Mouse (Mus musculus) limb, embryonic 11.5 days (tissue): Measurements from ENCODE around the gene Sltm. TPM values are rescaled to one million over a fixed set of nuclear protein-coding genes. Genes with fewer than 3 reads are reported as not detected.

Source experiments
- ATAC-seq: fragments of 200-750 bp; cut with Nextera tagmentation; 2 replicates; pipeline ENCODE4 v1.8.0; 2017; ENCODE audit warnings: low read depth; ENCODE audit not compliant: insufficient number of reproducible peaks, low FRiP score, low TSS enrichment
- DNase-seq: peaks from one replicate; pipeline ENCODE4 v3.0.0-alpha.2; 2015; ENCODE audit warnings: low spot score
- H3K27ac ChIP-seq: fragments of 300-500 bp; sonication (generic); replicated peaks from 2 replicates; pipeline ENCODE4 v1.5.1; 2014; ENCODE audit warnings: low read depth, mild to moderate bottlenecking, low read length
- H3K27me3 ChIP-seq: fragments of 300-500 bp; sonication (generic); 2 replicates; pipeline ENCODE4 v1.6.1; 2014; ENCODE audit warnings: mild to moderate bottlenecking, low read length, mixed read lengths; ENCODE audit not compliant: control insufficient read depth, insufficient read depth
- H3K36me3 ChIP-seq: fragments of 300-500 bp; sonication (generic); 2 replicates; pipeline ENCODE4 v1.6.1; 2014; ENCODE audit warnings: mild to moderate bottlenecking, low read length, moderate library complexity, mixed read lengths; ENCODE audit not compliant: control insufficient read depth, insufficient read depth
- H3K4me1 ChIP-seq: fragments of 300-500 bp; sonication (generic); 2 replicates; pipeline ENCODE4 v1.6.1; 2014; ENCODE audit warnings: low read length, mixed read lengths; ENCODE audit not compliant: control insufficient read depth, insufficient read depth
- H3K4me2 ChIP-seq: fragments of 300-500 bp; sonication (generic); 2 replicates; pipeline ENCODE4 v1.6.1; 2014; ENCODE audit warnings: low read depth, mild to moderate bottlenecking, moderate library complexity; ENCODE audit not compliant: severe bottlenecking
- H3K4me3 ChIP-seq: fragments of 300-500 bp; sonication (generic); 2 replicates; pipeline ENCODE4 v1.5.1; 2014; ENCODE audit warnings: low read depth, low read length
- H3K9ac ChIP-seq: fragments of 300-500 bp; sonication (generic); 2 replicates; pipeline ENCODE4 v1.6.1; 2014; ENCODE audit warnings: mild to moderate bottlenecking, low read length
- H3K9me3 ChIP-seq: fragments of 300-500 bp; sonication (generic); 2 replicates; pipeline ENCODE4 v1.6.1; 2016; ENCODE audit warnings: low read length; ENCODE audit not compliant: control insufficient read depth
- WGBS: fragments of 180-500 bp; shearing (Covaris S2); extraction: QIAGEN DNeasy Blood & Tissue Kit; methylation state at CpG from one replicate; pipeline ENCODE4 v1.1.7; 2014; 5-methylcytosine and 5-hydroxymethylcytosine counted together
- polyA plus RNA-seq: library from polyadenylated mRNA; unstranded; fragments of >200 nt; fragmentation: Nextera tagmentation; extraction: Ambion mirVana; gene quantifications from 2 replicates; pipeline ENCODE4 v1.2.1, GENCODE M21; 2014

Gene Sltm
- polyA plus RNA-seq = 70.1 and 72.3 TPM in 2 replicates

GRCm38 (mm10) chr9:70542305-70543041, at the start of gene Sltm:
TSS of gene Sltm (plus strand) at chr9:70542754.
- Histone ChIP-seq H3K4me1 (no peaks in the 10 kb centered on the region), H3K4me2 (peak within 1 kb of the TSS; percentile 56), H3K4me3 (peak within 1 kb of the TSS; percentile 87), H3K36me3 (no peaks in the 10 kb centered on the region), H3K27ac (peak within 1 kb of the TSS; percentile 97), H3K9me3 (no peaks in the 10 kb centered on the region), H3K27me3 (no peaks in the 10 kb centered on the region), H3K9ac (peak within 1 kb of the TSS; percentile 96)
- ATAC-seq (peak; percentile 97), DNase-seq (peak; percentile 99)
- WGBS = under 1% methylated on average over 66 of the region's 75 CpGs

- Histone ChIP-seq H3K4me2 (no peak overlapping the region), H3K36me3 (peaks cover 4% of the 10 kb centered on the region; the same call in 1 of the 2 replicates), H3K9me3 (no peaks in the 10 kb centered on the region), H3K27me3 (no peaks in the 10 kb centered on the region), H3K4me1 (no peaks in the 10 kb centered on the region), H3K27ac (no peak overlapping the region), H3K4me3 (no peak overlapping the region), H3K9ac (no peak overlapping the region)
- no peak for DNase-seq
- no peak for ATAC-seq
- 99% methylated on average over 2 of the region's 2 CpGs for WGBS
Measured at GRCm38 (mm10) chr9:70493038-70493437, 49.5 kb upstream of the Sltm start.

DNA sequence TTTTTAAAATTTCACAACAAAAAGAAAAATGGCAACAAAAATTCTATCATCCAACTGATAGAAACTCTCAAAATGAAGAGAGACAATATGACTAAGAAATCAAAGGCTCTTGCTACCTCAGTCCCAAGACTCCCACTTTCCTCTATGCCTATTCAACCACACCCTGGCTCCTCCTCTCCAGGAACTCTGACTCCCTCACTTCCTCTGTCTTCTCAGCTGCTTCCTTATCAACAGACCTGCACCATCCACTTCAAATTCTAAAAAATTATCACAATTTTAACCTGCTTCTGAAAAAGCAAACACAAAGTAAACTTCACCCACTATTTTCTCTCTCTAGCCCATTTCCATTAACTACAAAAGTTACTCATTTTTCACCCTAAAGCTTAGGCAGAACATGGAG, 45.6 kb upstream of the Sltm start:
- no peaks in the 10 kb centered on the region for H3K4me1 ChIP-seq
- H3K4me3 ChIP-seq = no peak overlapping the region
- H3K27me3 ChIP-seq = no peaks in the 10 kb centered on the region
- H3K9ac ChIP-seq = no peak overlapping the region
- H3K27ac ChIP-seq = no peak overlapping the region
- no peak for ATAC-seq
- H3K36me3 ChIP-seq = peaks cover 2% of the 10 kb centered on the region; the same call in 1 of the 2 replicates
- H3K9me3 ChIP-seq = no peaks in the 10 kb centered on the region
- H3K4me2 ChIP-seq = no peak overlapping the region
- DNase-seq = no peak

GRCm38 (mm10) chr9:70502284-70503014, 40.1 kb upstream of the Sltm start:
- H3K27me3 ChIP-seq = no peaks in the 10 kb centered on the region
- peak overlapping the region; percentile 56 for H3K4me2 ChIP-seq
- peak overlapping the region; percentile 98 for H3K27ac ChIP-seq
- DNase-seq (no peak), ATAC-seq (no peak)
- no peaks in the 10 kb centered on the region for H3K9me3 ChIP-seq
- peak overlapping the region; percentile 95 for H3K4me3 ChIP-seq
- 43% methylated on average over 10 of the region's 10 CpGs for WGBS
- peak overlapping the region; percentile 98 for H3K9ac ChIP-seq
- no peaks in the 10 kb centered on the region; the same call in 1 of the 2 replicates for H3K4me1 ChIP-seq
- H3K36me3 ChIP-seq = no peaks in the 10 kb centered on the region

DNA sequence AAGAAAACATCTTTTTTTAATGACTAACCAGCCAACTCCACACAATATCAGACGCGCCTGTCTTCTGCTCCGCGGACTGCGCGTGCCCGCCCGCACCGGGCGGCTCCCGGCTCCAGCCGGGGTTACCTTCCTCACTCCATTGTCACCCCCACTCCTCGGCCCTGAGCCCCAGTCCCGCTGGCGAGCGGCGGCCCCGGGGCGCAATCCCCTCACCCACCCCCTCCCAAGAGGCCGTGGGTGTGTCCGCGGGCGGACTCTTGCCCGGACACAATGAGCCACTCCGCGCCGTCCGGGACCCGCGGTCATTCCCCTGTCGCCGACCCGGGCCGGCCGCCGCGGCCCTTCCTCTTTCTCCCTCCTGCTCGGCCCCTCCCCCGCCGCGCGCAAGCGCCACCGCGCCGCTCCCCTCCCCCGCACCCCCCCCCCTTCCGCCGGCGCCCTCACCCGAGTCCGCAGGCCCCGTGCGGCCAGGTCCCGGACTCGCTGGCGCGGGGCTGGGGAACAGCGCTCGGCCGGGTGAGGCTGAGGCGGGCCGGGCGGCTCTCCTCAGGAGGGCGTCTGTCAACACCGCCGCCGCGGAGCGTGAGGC, 39.4 kb upstream of the Sltm start:
- ATAC-seq (peak; percentile 88), DNase-seq (peak; percentile 70)
- H3K9me3 ChIP-seq = no peaks in the 10 kb centered on the region
- peak overlapping the region; percentile 56 for H3K4me2 ChIP-seq
- no peaks in the 10 kb centered on the region for H3K36me3 ChIP-seq
- H3K27ac ChIP-seq = peak overlapping the region; percentile 98
- no peaks in the 10 kb centered on the region; the same call in 1 of the 2 replicates for H3K4me1 ChIP-seq
- peak overlapping the region; percentile 95 for H3K4me3 ChIP-seq
- H3K27me3 ChIP-seq = no peaks in the 10 kb centered on the region
- WGBS = under 1% methylated on average over 32 of the region's 70 CpGs
- peak overlapping the region; percentile 98 for H3K9ac ChIP-seq

DNA sequence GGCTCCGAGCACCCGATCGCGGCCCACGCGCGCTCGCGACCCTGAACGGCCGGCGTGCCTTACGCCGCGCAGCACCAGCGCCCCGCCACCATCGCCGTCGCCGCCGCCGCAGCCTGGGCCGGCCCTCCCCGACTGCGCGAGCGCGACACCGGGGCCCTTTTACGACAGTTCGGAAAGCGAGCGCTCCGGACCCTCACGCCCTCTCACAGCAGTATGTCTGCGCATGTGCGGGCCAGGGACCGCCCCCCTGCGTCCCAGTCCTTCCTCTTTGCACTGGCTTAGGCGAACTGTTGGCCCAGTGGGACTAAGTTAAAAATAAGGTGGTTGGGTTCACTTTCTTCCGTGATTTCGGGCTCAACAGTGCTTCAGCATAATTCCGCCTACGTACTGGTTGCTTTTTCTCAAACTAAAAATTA, 38.9 kb upstream of the Sltm start, which contains the start of gene Rnf111:
Gene Rnf111 (minus strand): TSS at position 100 of the 416 bp plus-strand sequence.
- DNase-seq (peak; percentile 97), ATAC-seq (peak; percentile 93)
- Histone ChIP-seq H3K9me3 (no peaks in the 10 kb centered on the region), H3K4me3 (peak within 1 kb of the TSS; percentile 95), H3K36me3 (no peaks in the 10 kb centered on the region), H3K9ac (peak within 1 kb of the TSS; percentile 98), H3K27ac (peak within 1 kb of the TSS; percentile 98), H3K27me3 (no peaks in the 10 kb centered on the region), H3K4me2 (peak within 1 kb of the TSS; percentile 56), H3K4me1 (no peaks in the 10 kb centered on the region; the same call in 1 of the 2 replicates)
- whole genome bisulfite sequencing = 0% methylated on average over 37 of the region's 45 CpGs

DNA sequence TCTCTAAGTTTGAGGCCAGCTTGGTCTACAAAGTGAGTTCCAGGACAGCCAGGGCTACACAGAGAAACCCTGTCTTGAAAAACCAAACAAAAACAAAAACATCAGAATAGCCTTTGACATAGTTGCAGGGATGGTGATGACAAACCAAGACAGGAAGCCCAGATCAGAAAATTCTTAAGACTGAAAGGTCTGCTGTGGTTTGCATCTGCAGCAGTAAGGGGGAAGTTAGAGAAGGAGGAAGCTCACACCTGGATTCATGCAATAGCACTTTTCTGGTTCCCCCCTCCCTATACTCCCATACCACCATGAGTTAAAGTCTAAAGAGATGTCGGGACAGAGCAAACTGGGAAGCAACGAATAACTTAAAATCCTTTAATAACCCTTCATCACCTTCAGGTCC, 36.4 kb upstream of the Sltm start:
- no peak overlapping the region for H3K4me2 ChIP-seq
- DNase-seq (no peak), ATAC-seq (no peak)
- no peak overlapping the region for H3K9ac ChIP-seq
- no peaks in the 10 kb centered on the region for H3K27me3 ChIP-seq
- no peak overlapping the region for H3K4me3 ChIP-seq
- H3K27ac ChIP-seq = no peak overlapping the region
- H3K36me3 ChIP-seq = no peaks in the 10 kb centered on the region
- H3K9me3 ChIP-seq = no peaks in the 10 kb centered on the region
- 75% methylated on average over 2 of the region's 2 CpGs for WGBS
- no peaks in the 10 kb centered on the region; the same call in 1 of the 2 replicates for H3K4me1 ChIP-seq

GRCm38 (mm10) chr9:70506787-70507186, 35.8 kb upstream of the Sltm start:
- ATAC-seq (no peak), DNase-seq (no peak)
- H3K4me2 ChIP-seq = no peak overlapping the region
- 78% methylated on average over 8 of the region's 8 CpGs for WGBS
- H3K27ac ChIP-seq = no peak overlapping the region
- H3K36me3 ChIP-seq = no peaks in the 10 kb centered on the region
- no peaks in the 10 kb centered on the region; the same call in 1 of the 2 replicates for H3K4me1 ChIP-seq
- no peak overlapping the region for H3K4me3 ChIP-seq
- no peak overlapping the region for H3K9ac ChIP-seq
- H3K27me3 ChIP-seq = no peaks in the 10 kb centered on the region
- H3K9me3 ChIP-seq = no peaks in the 10 kb centered on the region
